7 mouse cellular contexts compared by ENCODE assay signal in genomic region chr11:103141944-103142255, GRCm38 (mm10). TPM values are rescaled to one million over a fixed set of nuclear protein-coding genes. Genes with fewer than 3 reads are reported as not detected.
DNase-seq lines count a peak whose midpoint lies in the region; ATAC-seq and TF ChIP-seq lines count a peak whose summit lies in the region.

No protein-coding gene starts in this region.

- H3K27me3 ChIP-seq in thymus, adult 2 months (ENCODE audit: control insufficient read depth, insufficient read depth, low read length) = no peaks in the 10 kb centered on the region
- H3K27me3 ChIP-seq in heart, embryonic 12.5 days (replicated peaks) = no peaks in the 10 kb centered on the region
- H3K27me3 ChIP-seq in neural tube, embryonic 13.5 days = no peaks in the 10 kb centered on the region

- 29% methylated on average over 1 of the region's 1 CpGs for WGBS in thymus, adult 2 months
- 41% methylated on average over 1 of the region's 1 CpGs for WGBS in heart, embryonic 12.5 days
- WGBS in neural tube, embryonic 13.5 days = 40% methylated on average over 1 of the region's 1 CpGs

- H3K36me3 ChIP-seq in thymus, adult 2 months (ENCODE audit: control insufficient read depth, insufficient read depth, low read length) = no peaks in the 10 kb centered on the region
- peaks cover 14% of the 10 kb centered on the region for H3K36me3 ChIP-seq in heart, embryonic 12.5 days
- peaks cover 23% of the 10 kb centered on the region for H3K36me3 ChIP-seq in neural tube, embryonic 13.5 days

- 0 out of 2 replicates have a peak overlapping the region, but pooled peaks have one; percentile 45 for H3K4me2 ChIP-seq in heart, embryonic 12.5 days
- peak overlapping the region; percentile 52; the same call in 1 of the 2 replicates for H3K4me2 ChIP-seq in neural tube, embryonic 13.5 days

- no peaks in the 10 kb centered on the region for H3K9me3 ChIP-seq in heart, embryonic 12.5 days (replicated peaks)
- no peaks in the 10 kb centered on the region for H3K9me3 ChIP-seq in neural tube, embryonic 13.5 days

- 0 out of 2 replicates have a peak, but pooled peaks have one; percentile 19 for ATAC-seq in heart, embryonic 12.5 days (ENCODE audit: insufficient number of reproducible peaks, low FRiP score)
- ATAC-seq in neural tube, embryonic 13.5 days (ENCODE audit: low read depth) = peak; percentile 49; the same call in 1 of the 2 replicates

- no peak overlapping the region for H3K9ac ChIP-seq in heart, embryonic 12.5 days
- H3K9ac ChIP-seq in neural tube, embryonic 13.5 days = peak overlapping the region; percentile 43

- peak overlapping the region; percentile 84 for H3K27ac ChIP-seq in thymus, adult 2 months (ENCODE audit: control insufficient read depth, insufficient read depth, low read length)
- peak overlapping the region; percentile 76 for H3K27ac ChIP-seq in heart, embryonic 12.5 days (ENCODE audit: poor library complexity, severe bottlenecking)
- peak overlapping the region; percentile 90 for H3K27ac ChIP-seq in neural tube, embryonic 13.5 days (replicated peaks)

- H3K4me1 ChIP-seq in thymus, adult 2 months (replicated peaks; ENCODE audit: control insufficient read depth, insufficient read depth, low read length) = peaks cover 24% of the 10 kb centered on the region
- peaks cover 46% of the 10 kb centered on the region for H3K4me1 ChIP-seq in heart, embryonic 12.5 days (replicated peaks)
- H3K4me1 ChIP-seq in neural tube, embryonic 13.5 days (replicated peaks) = peaks cover 39% of the 10 kb centered on the region

- H3K4me3 ChIP-seq in thymus, adult 2 months (ENCODE audit: control insufficient read depth, insufficient read depth, low read length) = peak overlapping the region; percentile 38; the same call in 1 of the 2 replicates
- no peak overlapping the region for H3K4me3 ChIP-seq in heart, embryonic 12.5 days
- no peak overlapping the region for H3K4me3 ChIP-seq in neural tube, embryonic 13.5 days

- TF ChIP-seq CTCF in thymus, adult 2 months (IDR thresholded peaks at IDR 0.05; ENCODE audit: borderline replicate concordance, control insufficient read depth, extremely low read depth, insufficient read depth, low read length, poor library complexity) = no peak

- no peak for DNase-seq in thymus, adult 2 months
- DNase-seq in thymus, postnatal 0 days (ENCODE audit: low spot score) = no peak
- DNase-seq in kidney, postnatal 25 days = peak; percentile 40 to 68
- DNase-seq in urinary bladder, adult 18-20 months (ENCODE audit: low spot score in 2 of 2) = no peak
- no peak for DNase-seq in layer of hippocampus, postnatal 36 days

- no peak for TF ChIP-seq POLR2A in thymus, adult 2 months (IDR thresholded peaks at IDR 0.05; ENCODE audit: control insufficient read depth, extremely low read depth, insufficient read depth, low read length, poor library complexity)

RNA-seq across cellular contexts. Expression of gene Hexim2, which starts 9.7 kb away (rescaled TPM):
- polyA plus RNA-seq in thymus, adult 2 months (2012; rRNA removed) = 4.9 and 6.9 TPM in 2 replicates
- polyA plus RNA-seq in thymus, postnatal 0 days (2015; fragmentation: Nextera tagmentation; extraction: Ambion mirVana) = 6.9 and 8.9 TPM in 2 replicates
- polyA plus RNA-seq in heart, embryonic 12.5 days (2016; fragmentation: Nextera tagmentation; extraction: Ambion mirVana) = 7.8 and 8.4 TPM in 2 replicates
- polyA plus RNA-seq in neural tube, embryonic 13.5 days (2015; fragmentation: Nextera tagmentation; extraction: Ambion mirVana) = 17.3 and 17.6 TPM in 2 replicates
- 10 to 100 TPM; 14.8 to 14.9 TPM for total RNA-seq in layer of hippocampus, postnatal 36 days (2021)

RNA-seq across cellular contexts. Expression of gene Hexim1, which starts 25.9 kb away (rescaled TPM):
- 18.2 and 18.4 TPM in 2 replicates for polyA plus RNA-seq in thymus, adult 2 months (2012; rRNA removed)
- polyA plus RNA-seq in thymus, postnatal 0 days (2015; fragmentation: Nextera tagmentation; extraction: Ambion mirVana) = 4.9 and 5.9 TPM in 2 replicates
- polyA plus RNA-seq in heart, embryonic 12.5 days (2016; fragmentation: Nextera tagmentation; extraction: Ambion mirVana) = 2.8 and 3.0 TPM in 2 replicates
- 3.6 and 3.9 TPM in 2 replicates for polyA plus RNA-seq in neural tube, embryonic 13.5 days (2015; fragmentation: Nextera tagmentation; extraction: Ambion mirVana)
- 10 to 100 TPM; 52.7 to 56.1 TPM for total RNA-seq in layer of hippocampus, postnatal 36 days (2021)

RNA-seq across cellular contexts. Expression of gene Fmnl1, which starts 29.0 kb away (rescaled TPM):
- polyA plus RNA-seq in thymus, adult 2 months (2012; rRNA removed) = 235 and 264 TPM in 2 replicates
- polyA plus RNA-seq in thymus, postnatal 0 days (2015; fragmentation: Nextera tagmentation; extraction: Ambion mirVana) = 56.9 and 59.8 TPM in 2 replicates
- polyA plus RNA-seq in heart, embryonic 12.5 days (2016; fragmentation: Nextera tagmentation; extraction: Ambion mirVana) = 1.1 and 1.7 TPM in 2 replicates
- 3.0 and 4.2 TPM in 2 replicates for polyA plus RNA-seq in neural tube, embryonic 13.5 days (2015; fragmentation: Nextera tagmentation; extraction: Ambion mirVana)
- 100 to 1,000 TPM; 136 to 154 TPM for total RNA-seq in layer of hippocampus, postnatal 36 days (2021)

RNA-seq across cellular contexts. Expression of gene Acbd4, which starts 40.4 kb away (rescaled TPM):
- 28.8 and 29.5 TPM in 2 replicates for polyA plus RNA-seq in thymus, adult 2 months (2012; rRNA removed)
- 22.0 and 23.5 TPM in 2 replicates for polyA plus RNA-seq in thymus, postnatal 0 days (2015; fragmentation: Nextera tagmentation; extraction: Ambion mirVana)
- polyA plus RNA-seq in heart, embryonic 12.5 days (2016; fragmentation: Nextera tagmentation; extraction: Ambion mirVana) = 13.5 and 13.8 TPM in 2 replicates
- polyA plus RNA-seq in neural tube, embryonic 13.5 days (2015; fragmentation: Nextera tagmentation; extraction: Ambion mirVana) = 8.5 and 9.9 TPM in 2 replicates
- 10 to 100 TPM; 76.4 to 86.1 TPM for total RNA-seq in layer of hippocampus, postnatal 36 days (2021)

RNA-seq across cellular contexts. Expression of gene Plcd3, which starts 40.4 kb away (rescaled TPM):
- 3.9 and 5.4 TPM in 2 replicates for polyA plus RNA-seq in thymus, adult 2 months (2012; rRNA removed)
- polyA plus RNA-seq in thymus, postnatal 0 days (2015; fragmentation: Nextera tagmentation; extraction: Ambion mirVana) = 1.2 and 1.3 TPM in 2 replicates
- 5.8 and 6.6 TPM in 2 replicates for polyA plus RNA-seq in heart, embryonic 12.5 days (2016; fragmentation: Nextera tagmentation; extraction: Ambion mirVana)
- polyA plus RNA-seq in neural tube, embryonic 13.5 days (2015; fragmentation: Nextera tagmentation; extraction: Ambion mirVana) = 0.98 and 1.6 TPM in 2 replicates
- 1 to 10 TPM; 9.5 TPM for total RNA-seq in layer of hippocampus, postnatal 36 days (2021)

Comparison
In these comparisons a context has a peak if more than half of its experiments do, and no peak if none do; other contexts are left out.
1. DNase-seq: peak in kidney, postnatal 25 days (2 of 2); none in thymus, adult 2 months (single experiment), thymus, postnatal 0 days (single experiment), urinary bladder, adult 18-20 months (0 of 2) and layer of hippocampus, postnatal 36 days (0 of 2).
2. RNA of gene Fmnl1, which starts 29.0 kb away (polyA plus RNA-seq): 235 to 264 TPM in thymus, adult 2 months and 56.9 to 59.8 TPM in thymus, postnatal 0 days; 3.0 to 4.2 TPM in neural tube, embryonic 13.5 days and 1.1 to 1.7 TPM in heart, embryonic 12.5 days; every median in the first group is over 10 times any median in the second.
3. Peak in every context shown above with its lines, with median percentiles within 50 percentile points of each other: H3K27ac ChIP-seq.